Mouse (Mus musculus) liver, embryonic 12.5 days (tissue): Measurements from ENCODE around the gene Ccndbp1. TPM values are rescaled to one million over a fixed set of nuclear protein-coding genes. Genes with fewer than 3 reads are reported as not detected.
A peak's percentile ranks its signal among the peaks of the same experiment; 100 is the strongest.
"Not testable (repeated sequence)": the region's sequence is repeated elsewhere in the genome, so short reads cannot be mapped to it uniquely, and the experiment has no call there.

Experiments
- ATAC-seq: fragments of 200-750 bp; cut with Nextera tagmentation; 2 replicates; pipeline ENCODE4 v1.8.0; 2017; ENCODE audit warnings: moderate number of reproducible peaks, mild to moderate bottlenecking, moderate library complexity
- H3K27ac ChIP-seq: fragments of 300-500 bp; sonication (generic); 2 replicates; pipeline ENCODE4 v1.5.1; 2016; ENCODE audit warnings: mild to moderate bottlenecking
- H3K27me3 ChIP-seq: fragments of 300-500 bp; sonication (generic); replicated peaks from 2 replicates; pipeline ENCODE4 v1.6.1; 2016; ENCODE audit warnings: mild to moderate bottlenecking, moderate library complexity
- H3K36me3 ChIP-seq: fragments of 300-500 bp; sonication (generic); 2 replicates; pipeline ENCODE4 v1.6.1; 2016; ENCODE audit warnings: mild to moderate bottlenecking, moderate library complexity
- H3K4me1 ChIP-seq: fragments of 300-500 bp; sonication (generic); 2 replicates; pipeline ENCODE4 v1.6.1; 2016
- H3K4me2 ChIP-seq: fragments of 300-500 bp; sonication (generic); 2 replicates; pipeline ENCODE4 v1.6.1; 2016; ENCODE audit warnings: mild to moderate bottlenecking, moderate library complexity
- H3K4me3 ChIP-seq: fragments of 300-500 bp; sonication (generic); 2 replicates; pipeline ENCODE4 v1.5.1; 2016; ENCODE audit warnings: mild to moderate bottlenecking, moderate library complexity
- H3K9ac ChIP-seq: fragments of 300-500 bp; sonication (generic); 2 replicates; pipeline ENCODE4 v1.6.1; 2016; ENCODE audit warnings: mild to moderate bottlenecking, moderate library complexity
- H3K9me3 ChIP-seq: fragments of 300-500 bp; sonication (generic); replicated peaks from 2 replicates; pipeline ENCODE4 v1.6.1; 2016; ENCODE audit warnings: mild to moderate bottlenecking, moderate library complexity
- WGBS: fragments of 180-500 bp; shearing (Covaris S2); methylation state at CpG from one replicate; pipeline ENCODE4 v1.1.7; 2016; ENCODE audit not compliant: insufficient replicate concordance; 5-methylcytosine and 5-hydroxymethylcytosine counted together
- polyA plus RNA-seq: library from polyadenylated mRNA; unstranded; fragments of >200 nt; fragmentation: Nextera tagmentation; extraction: Ambion mirVana; gene quantifications from 2 replicates; pipeline ENCODE4 v1.2.1, GENCODE M21; 2016

Gene Ccndbp1
- polyA plus RNA-seq, 1 experiment from 2014 or later = 40.7 TPM

- ATAC-seq = peak; percentile 84
Measured at GRCm38 (mm10) chr2:120976990-120977925, 30.9 kb upstream of the Ccndbp1 start, which contains the start of gene Tmem62. TSS of gene Tmem62 (plus strand) at chr2:120977017.

GRCm38 (mm10) chr2:120977926-120978692 is 30.1 kb upstream of the Ccndbp1 start:
- no peak for ATAC-seq

More at GRCm38 (mm10) chr2:120976990-120977925, 30.9 kb upstream of the Ccndbp1 start, which contains the start of gene Tmem62:
- 1% methylated on average over 69 of the region's 71 CpGs for WGBS
- no peaks in the 10 kb centered on the region for H3K36me3 ChIP-seq
- H3K9ac ChIP-seq = peak within 1 kb of the TSS; percentile 92
- H3K9me3 ChIP-seq = no peaks in the 10 kb centered on the region
- peak within 1 kb of the TSS; percentile 98 for H3K27ac ChIP-seq
- peak within 1 kb of the TSS; percentile 87 for H3K4me2 ChIP-seq
- no peaks in the 10 kb centered on the region for H3K27me3 ChIP-seq
- H3K4me1 ChIP-seq = peaks cover 41% of the 10 kb centered on the region
- peak within 1 kb of the TSS; percentile 80 for H3K4me3 ChIP-seq

GRCm38 (mm10) chr2:120978693-120979037 is 29.5 kb upstream of the Ccndbp1 start:
- no peaks in the 10 kb centered on the region for H3K36me3 ChIP-seq
- no peaks in the 10 kb centered on the region for H3K27me3 ChIP-seq
- no peaks in the 10 kb centered on the region for H3K9me3 ChIP-seq
- no peak for ATAC-seq
- no peak overlapping the region for H3K4me2 ChIP-seq
- peak overlapping the region; percentile 98; the same call in 1 of the 2 replicates for H3K27ac ChIP-seq
- H3K4me1 ChIP-seq = peaks cover 30% of the 10 kb centered on the region
- WGBS = 58% methylated on average over 2 of the region's 2 CpGs
- H3K4me3 ChIP-seq = no peak overlapping the region
- no peak overlapping the region for H3K9ac ChIP-seq

More at GRCm38 (mm10) chr2:120977926-120978692, 30.1 kb upstream of the Ccndbp1 start:
- Histone ChIP-seq H3K4me2 (peak overlapping the region; percentile 87), H3K36me3 (no peaks in the 10 kb centered on the region), H3K27ac (peak overlapping the region; percentile 98), H3K4me1 (peaks cover 36% of the 10 kb centered on the region), H3K9ac (peak overlapping the region; percentile 92), H3K27me3 (no peaks in the 10 kb centered on the region), H3K4me3 (peak overlapping the region; percentile 80), H3K9me3 (no peaks in the 10 kb centered on the region)
- 79% methylated on average over 8 of the region's 8 CpGs for WGBS

- WGBS = 72% methylated on average over 1 of the region's 1 CpGs
- no peak overlapping the region for H3K4me2 ChIP-seq
- H3K9ac ChIP-seq = no peak overlapping the region
- no peaks in the 10 kb centered on the region for H3K9me3 ChIP-seq
- H3K27ac ChIP-seq = no peak overlapping the region
- no peak overlapping the region for H3K4me3 ChIP-seq
- H3K27me3 ChIP-seq = no peaks in the 10 kb centered on the region
- H3K4me1 ChIP-seq = peaks cover 24% of the 10 kb centered on the region
- no peak for ATAC-seq
- H3K36me3 ChIP-seq = no peaks in the 10 kb centered on the region
Measured at GRCm38 (mm10) chr2:120979819-120980218, 28.4 kb upstream of the Ccndbp1 start.

- no peak overlapping the region for H3K4me2 ChIP-seq
- no peak for ATAC-seq
- H3K27ac ChIP-seq = no peak overlapping the region
- no peak overlapping the region for H3K4me3 ChIP-seq
- H3K27me3 ChIP-seq = no peaks in the 10 kb centered on the region
- no peaks in the 10 kb centered on the region for H3K36me3 ChIP-seq
- WGBS = 54% methylated on average over 2 of the region's 2 CpGs
- H3K9me3 ChIP-seq = no peaks in the 10 kb centered on the region
- no peak overlapping the region for H3K9ac ChIP-seq
- H3K4me1 ChIP-seq = peaks cover 20% of the 10 kb centered on the region
Measured at GRCm38 (mm10) chr2:120980861-120981260, 27.3 kb upstream of the Ccndbp1 start.

GRCm38 (mm10) chr2:120983611-120984010 is 24.6 kb upstream of the Ccndbp1 start:
- Histone ChIP-seq H3K27ac (no peak overlapping the region), H3K4me1 (no peaks in the 10 kb centered on the region; the same call in 1 of the 2 replicates), H3K4me2 (no peak overlapping the region), H3K27me3 (no peaks in the 10 kb centered on the region), H3K9ac (no peak overlapping the region), H3K4me3 (no peak overlapping the region), H3K36me3 (no peaks in the 10 kb centered on the region), H3K9me3 (no peaks in the 10 kb centered on the region)
- ATAC-seq = no peak
- 58% methylated on average over 2 of the region's 2 CpGs for WGBS

GRCm38 (mm10) chr2:120985241-120985640 is 23.0 kb upstream of the Ccndbp1 start:
- WGBS = 83% methylated on average over 1 of the region's 1 CpGs
- Histone ChIP-seq H3K9ac (no peak overlapping the region), H3K27me3 (no peaks in the 10 kb centered on the region), H3K27ac (no peak overlapping the region), H3K9me3 (no peaks in the 10 kb centered on the region), H3K4me2 (no peak overlapping the region), H3K4me1 (no peaks in the 10 kb centered on the region), H3K4me3 (no peak overlapping the region), H3K36me3 (no peaks in the 10 kb centered on the region)
- ATAC-seq = no peak

- WGBS = 71% methylated on average over 4 of the region's 4 CpGs
- H3K4me2 ChIP-seq = no peak overlapping the region
Measured at GRCm38 (mm10) chr2:120991196-120991595, 17.0 kb upstream of the Ccndbp1 start.

GRCm38 (mm10) chr2:120996607-120997006 is 11.6 kb upstream of the Ccndbp1 start:
- not testable (repeated sequence) for H3K27ac ChIP-seq

More at GRCm38 (mm10) chr2:120991196-120991595, 17.0 kb upstream of the Ccndbp1 start:
- Histone ChIP-seq H3K36me3 (no peaks in the 10 kb centered on the region), H3K4me3 (no peak overlapping the region), H3K27me3 (no peaks in the 10 kb centered on the region), H3K27ac (no peak overlapping the region), H3K9me3 (no peaks in the 10 kb centered on the region), H3K4me1 (peaks cover 6% of the 10 kb centered on the region; the same call in 1 of the 2 replicates), H3K9ac (no peak overlapping the region)
- no peak for ATAC-seq

GRCm38 (mm10) chr2:120998863-120999262 is 9.3 kb upstream of the Ccndbp1 start:
- Histone ChIP-seq H3K36me3 (no peaks in the 10 kb centered on the region), H3K4me2 (no peak overlapping the region), H3K9ac (no peak overlapping the region), H3K27ac (no peak overlapping the region), H3K4me1 (peaks cover 9% of the 10 kb centered on the region), H3K9me3 (no peaks in the 10 kb centered on the region), H3K4me3 (no peak overlapping the region), H3K27me3 (no peaks in the 10 kb centered on the region)
- WGBS = 62% methylated on average over 8 of the region's 8 CpGs
- ATAC-seq = peak; percentile 65; the same call in 1 of the 2 replicates

More at GRCm38 (mm10) chr2:120996607-120997006, 11.6 kb upstream of the Ccndbp1 start:
- H3K4me1 ChIP-seq, H3K9ac ChIP-seq, H3K9me3 ChIP-seq, ATAC-seq, H3K36me3 ChIP-seq, H3K4me3 ChIP-seq, H3K27me3 ChIP-seq, H3K4me2 ChIP-seq: not testable (repeated sequence)
- WGBS = 46% methylated on average over 1 of the region's 1 CpGs

GRCm38 (mm10) chr2:121003586-121003985 is 4.6 kb upstream of the Ccndbp1 start:
- no peak for ATAC-seq

More at GRCm38 (mm10) chr2:121003586-121003985, 4.6 kb upstream of the Ccndbp1 start:
- no peak overlapping the region for H3K4me3 ChIP-seq
- H3K27me3 ChIP-seq = no peaks in the 10 kb centered on the region
- no peak overlapping the region for H3K4me2 ChIP-seq
- H3K36me3 ChIP-seq = no peaks in the 10 kb centered on the region
- no peaks in the 10 kb centered on the region for H3K9me3 ChIP-seq
- WGBS = 60% methylated on average over 2 of the region's 2 CpGs
- no peak overlapping the region for H3K27ac ChIP-seq
- peaks cover 11% of the 10 kb centered on the region for H3K4me1 ChIP-seq
- H3K9ac ChIP-seq = no peak overlapping the region
